Mouse (Mus musculus) midbrain, postnatal 0 days (tissue): ENCODE results near the gene Gdpd3. TPM values are rescaled to one million over a fixed set of nuclear protein-coding genes. Genes with fewer than 3 reads are reported as not detected.

Source experiments
- ATAC-seq: fragments of 200-750 bp; cut with Nextera tagmentation; 2 replicates; pipeline ENCODE4 v1.8.0; 2017; ENCODE audit warnings: moderate number of reproducible peaks, mild to moderate bottlenecking, moderate TSS enrichment, moderate library complexity; ENCODE audit not compliant: low FRiP score
- DNase-seq: peaks from one replicate; pipeline ENCODE4 v3.0.0-alpha.2; 2015; ENCODE audit warnings: low spot score
- H3K27ac ChIP-seq: fragments of 300-500 bp; sonication (generic); 2 replicates; pipeline ENCODE4 v1.5.1; 2014; ENCODE audit warnings: low read depth, mild to moderate bottlenecking, low read length, mixed read lengths
- H3K27me3 ChIP-seq: fragments of 300-500 bp; sonication (generic); 2 replicates; pipeline ENCODE4 v1.6.1; 2014; ENCODE audit warnings: low read length, control low read depth, mixed read lengths; ENCODE audit not compliant: insufficient read depth
- H3K36me3 ChIP-seq: fragments of 300-500 bp; sonication (generic); 2 replicates; pipeline ENCODE4 v1.6.1; 2014; ENCODE audit warnings: low read length, control low read depth, mixed read lengths; ENCODE audit not compliant: insufficient read depth
- H3K4me1 ChIP-seq: fragments of 300-500 bp; sonication (generic); 2 replicates; pipeline ENCODE4 v1.6.1; 2014; ENCODE audit warnings: mild to moderate bottlenecking, control low read depth, antibody characterized with exemption, low read length, mixed read lengths; ENCODE audit not compliant: insufficient read depth
- H3K4me2 ChIP-seq: fragments of 300-500 bp; sonication (generic); 2 replicates; pipeline ENCODE4 v1.6.1; 2014; ENCODE audit warnings: low read depth, mild to moderate bottlenecking, low read length, mixed read lengths; ENCODE audit not compliant: poor library complexity, severe bottlenecking
- H3K4me3 ChIP-seq: fragments of 300-500 bp; sonication (generic); 2 replicates; pipeline ENCODE4 v1.5.1; 2014; ENCODE audit warnings: low read depth, mild to moderate bottlenecking, low read length, moderate library complexity
- H3K9ac ChIP-seq: fragments of 300-500 bp; sonication (generic); replicated peaks from 2 replicates; pipeline ENCODE4 v1.6.1; 2014; ENCODE audit warnings: mild to moderate bottlenecking, low read length, moderate library complexity, mixed read lengths; ENCODE audit not compliant: poor library complexity, severe bottlenecking
- H3K9me3 ChIP-seq: fragments of 300-500 bp; sonication (generic); 2 replicates; pipeline ENCODE4 v1.6.1; 2016; ENCODE audit warnings: low read length, control low read depth
- CTCF ChIP-seq: IDR thresholded peaks from 2 replicates; pipeline ENCODE4 v1.5.1; 2016; ENCODE audit warnings: antibody characterized with exemption, mild to moderate bottlenecking
- WGBS: fragments of 180-500 bp; shearing (Covaris S2); extraction: QIAGEN DNeasy Blood & Tissue Kit; methylation state at CpG from one replicate; pipeline ENCODE4 v1.1.7; 2014; 5-methylcytosine and 5-hydroxymethylcytosine counted together
- polyA plus RNA-seq: library from polyadenylated mRNA; unstranded; fragments of >200 nt; fragmentation: Nextera tagmentation; extraction: Ambion mirVana; gene quantifications from 2 replicates; pipeline ENCODE4 v1.2.1, GENCODE M21; 2015
- total RNA-seq: library from RNA; depleted of rRNA; stranded (reverse); fragments of >200 nt; gene quantifications from 2 replicates; pipeline ENCODE4 v1.2.3, GENCODE M21; 2014; rRNA removed

Gene Gdpd3
- total and polyA plus RNA-seq, 2 experiments from 2014 or later: 1.3 TPM; not detected in 1

- ATAC-seq (peak; percentile 41; the same call in 1 of the 2 replicates), DNase-seq (peak; percentile 17)
- Histone ChIP-seq H3K27ac (peak overlapping the region; percentile 83), H3K27me3 (no peaks in the 10 kb centered on the region), H3K4me3 (peak overlapping the region; percentile 75), H3K4me2 (peak overlapping the region; percentile 52), H3K9ac (peak overlapping the region; percentile 87), H3K36me3 (peaks cover 4% of the 10 kb centered on the region; the same call in 1 of the 2 replicates), H3K4me1 (peaks cover 15% of the 10 kb centered on the region), H3K9me3 (no peaks in the 10 kb centered on the region)
- TF ChIP-seq CTCF: no peak
- 8% methylated on average over 9 of the region's 9 CpGs for WGBS
Observed at GRCm38 (mm10) chr7:126822741-126823140, 56.6 kb downstream of the Gdpd3 start.

- Histone ChIP-seq H3K27me3 (no peaks in the 10 kb centered on the region), H3K4me2 (peak overlapping the region; percentile 52), H3K4me1 (peaks cover 15% of the 10 kb centered on the region), H3K9ac (peak overlapping the region; percentile 87), H3K36me3 (peaks cover 4% of the 10 kb centered on the region; the same call in 1 of the 2 replicates), H3K27ac (peak overlapping the region; percentile 83), H3K4me3 (peak overlapping the region; percentile 75), H3K9me3 (no peaks in the 10 kb centered on the region)
- no peak for TF ChIP-seq CTCF
- DNase-seq (peak; percentile 73), ATAC-seq (peak; percentile 75)
- WGBS: 2% methylated on average over 10 of the region's 19 CpGs
Observed at GRCm38 (mm10) chr7:126823202-126823711, 57.1 kb downstream of the Gdpd3 start.

DNA sequence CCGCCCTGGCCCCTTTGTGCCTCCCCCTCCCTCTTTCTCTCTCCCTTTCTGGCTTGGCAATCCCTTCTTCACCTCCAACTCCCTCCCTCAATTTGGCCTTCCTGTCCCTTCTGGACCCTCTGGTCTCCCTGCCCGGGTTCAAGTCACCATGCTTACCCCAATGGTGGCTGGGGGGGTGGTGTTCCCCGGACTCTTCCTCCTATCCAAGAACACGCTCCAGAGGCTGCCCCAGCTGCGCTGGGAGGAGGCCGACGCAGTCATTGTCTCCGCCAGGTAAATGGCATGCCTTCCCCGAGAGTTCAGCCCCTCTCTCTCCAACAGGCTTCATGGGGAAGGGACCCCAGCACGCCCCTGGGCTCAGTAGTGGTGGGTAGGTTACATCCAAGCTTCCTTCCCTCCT lies 57.8 kb downstream of the Gdpd3 start:
- DNase-seq: no peak
- Histone ChIP-seq H3K4me3 (peak overlapping the region; percentile 75), H3K27me3 (no peaks in the 10 kb centered on the region), H3K36me3 (peaks cover 9% of the 10 kb centered on the region), H3K4me1 (peaks cover 15% of the 10 kb centered on the region), H3K27ac (peak overlapping the region; percentile 83), H3K9ac (peak overlapping the region; percentile 87), H3K9me3 (no peaks in the 10 kb centered on the region), H3K4me2 (peak overlapping the region; percentile 52)
- 5% methylated on average over 10 of the region's 10 CpGs for WGBS
- no peak for ATAC-seq
- TF ChIP-seq CTCF: no peak

Other genes with a start within 250 kb of the Gdpd3 start
- 111 and 123 TPM in 2 replicates for gene Eif3c, start 199.9 kb upstream of the Gdpd3 start, total RNA-seq
- 179 and 213 TPM in 2 replicates for gene Eif3c, start 199.9 kb upstream of the Gdpd3 start, polyA plus RNA-seq
- 0.38 TPM in 1 of 2 replicates, not detected in the other for gene Apobr, start 181.4 kb upstream of the Gdpd3 start, total RNA-seq
- gene Apobr, start 181.4 kb upstream of the Gdpd3 start, polyA plus RNA-seq: 0.58 and 0.82 TPM in 2 replicates
- gene Cln3, start 180.5 kb upstream of the Gdpd3 start, total RNA-seq: 32.1 and 38.9 TPM in 2 replicates
- 23.9 and 31.2 TPM in 2 replicates for gene Cln3, start 180.5 kb upstream of the Gdpd3 start, polyA plus RNA-seq
- not detected in 2 replicates for gene Il27, start 171.4 kb upstream of the Gdpd3 start, total RNA-seq
- gene Il27, start 171.4 kb upstream of the Gdpd3 start, polyA plus RNA-seq: not detected in 2 replicates
- gene Nupr1, start 135.5 kb upstream of the Gdpd3 start, total RNA-seq: 5.7 and 9.9 TPM in 2 replicates
- gene Nupr1, start 135.5 kb upstream of the Gdpd3 start, polyA plus RNA-seq: 16.9 and 21.4 TPM in 2 replicates
- 44.4 and 46.6 TPM in 2 replicates for gene Sgf29, start 117.0 kb upstream of the Gdpd3 start, total RNA-seq
- gene Sgf29, start 117.0 kb upstream of the Gdpd3 start, polyA plus RNA-seq: 48.0 and 56.0 TPM in 2 replicates
- 18.4 and 21.1 TPM in 2 replicates for gene Sult1a1, start 89.9 kb upstream of the Gdpd3 start, total RNA-seq
- 17.5 and 18.8 TPM in 2 replicates for gene Sult1a1, start 89.9 kb upstream of the Gdpd3 start, polyA plus RNA-seq
- 50.2 and 160 TPM in 2 replicates for gene Bola2, start 70.9 kb upstream of the Gdpd3 start, total RNA-seq
- gene Bola2, start 70.9 kb upstream of the Gdpd3 start, polyA plus RNA-seq: 143 and 146 TPM in 2 replicates
- gene Slx1b, start 70.5 kb upstream of the Gdpd3 start, total RNA-seq: 21.7 and 25.0 TPM in 2 replicates
- 10.9 and 11.1 TPM in 2 replicates for gene Slx1b, start 70.5 kb upstream of the Gdpd3 start, polyA plus RNA-seq
- 87.1 and 98.9 TPM in 2 replicates for gene Coro1a, start 58.5 kb upstream of the Gdpd3 start, total RNA-seq
- 93.4 and 105 TPM in 2 replicates for gene Coro1a, start 58.5 kb upstream of the Gdpd3 start, polyA plus RNA-seq
- 121 and 145 TPM in 2 replicates for gene Mapk3, start 6.7 kb upstream of the Gdpd3 start, total RNA-seq
- 120 and 125 TPM in 2 replicates for gene Mapk3, start 6.7 kb upstream of the Gdpd3 start, polyA plus RNA-seq
- gene Ypel3, start 10.6 kb downstream of the Gdpd3 start, total RNA-seq: 196 and 209 TPM in 2 replicates
- gene Ypel3, start 10.6 kb downstream of the Gdpd3 start, polyA plus RNA-seq: 219 and 235 TPM in 2 replicates
- gene Tbx6, start 15.1 kb downstream of the Gdpd3 start, total RNA-seq: 0.16 and 1.1 TPM in 2 replicates
- gene Tbx6, start 15.1 kb downstream of the Gdpd3 start, polyA plus RNA-seq: 0.21 and 0.38 TPM in 2 replicates
- gene Ppp4c, start 26.2 kb downstream of the Gdpd3 start, total RNA-seq: 107 and 137 TPM in 2 replicates
- gene Ppp4c, start 26.2 kb downstream of the Gdpd3 start, polyA plus RNA-seq: 127 and 135 TPM in 2 replicates
- gene Fam57b, start 31.3 kb downstream of the Gdpd3 start, total RNA-seq: 52.5 and 60.2 TPM in 2 replicates
- gene Fam57b, start 31.3 kb downstream of the Gdpd3 start, polyA plus RNA-seq: 56.3 and 57.1 TPM in 2 replicates
- gene 4930451I11Rik, start 65.3 kb downstream of the Gdpd3 start, total RNA-seq: not detected in 2 replicates
- 1.1 TPM in 1 of 2 replicates, not detected in the other for gene 4930451I11Rik, start 65.3 kb downstream of the Gdpd3 start, polyA plus RNA-seq
- gene Doc2a, start 81.1 kb downstream of the Gdpd3 start, total RNA-seq: 53.8 and 64.1 TPM in 2 replicates
- 36.3 and 41.2 TPM in 2 replicates for gene Doc2a, start 81.1 kb downstream of the Gdpd3 start, polyA plus RNA-seq
- gene Hirip3, start 95.6 kb downstream of the Gdpd3 start, total RNA-seq: 6.6 and 10.0 TPM in 2 replicates
- gene Hirip3, start 95.6 kb downstream of the Gdpd3 start, polyA plus RNA-seq: 12.2 and 16.3 TPM in 2 replicates
- gene Ino80e, start 96.0 kb downstream of the Gdpd3 start, total RNA-seq: 55.0 and 60.3 TPM in 2 replicates
- gene Ino80e, start 96.0 kb downstream of the Gdpd3 start, polyA plus RNA-seq: 87.8 and 93.5 TPM in 2 replicates
- gene Taok2, start 118.4 kb downstream of the Gdpd3 start, total RNA-seq: 143 and 160 TPM in 2 replicates
- gene Taok2, start 118.4 kb downstream of the Gdpd3 start, polyA plus RNA-seq: 45.3 and 47.3 TPM in 2 replicates
- gene Tmem219, start 156.6 kb downstream of the Gdpd3 start, total RNA-seq: 22.8 and 24.7 TPM in 2 replicates
- gene Tmem219, start 156.6 kb downstream of the Gdpd3 start, polyA plus RNA-seq: 36.4 and 38.2 TPM in 2 replicates
- 129 and 150 TPM in 2 replicates for gene Kctd13, start 162.5 kb downstream of the Gdpd3 start, total RNA-seq
- 166 and 167 TPM in 2 replicates for gene Kctd13, start 162.5 kb downstream of the Gdpd3 start, polyA plus RNA-seq
- 32.3 and 44.5 TPM in 2 replicates for gene Asphd1, start 183.2 kb downstream of the Gdpd3 start, total RNA-seq
- gene Asphd1, start 183.2 kb downstream of the Gdpd3 start, polyA plus RNA-seq: 16.2 and 17.6 TPM in 2 replicates
- gene Sez6l2, start 184.2 kb downstream of the Gdpd3 start, total RNA-seq: 235 and 283 TPM in 2 replicates
- gene Sez6l2, start 184.2 kb downstream of the Gdpd3 start, polyA plus RNA-seq: 66.2 and 72.8 TPM in 2 replicates
- 193 and 244 TPM in 2 replicates for gene Cdipt, start 209.6 kb downstream of the Gdpd3 start, total RNA-seq
- 142 and 157 TPM in 2 replicates for gene Cdipt, start 209.6 kb downstream of the Gdpd3 start, polyA plus RNA-seq
- gene Cdiptos, start 209.8 kb downstream of the Gdpd3 start, total RNA-seq: not detected in 2 replicates
- 0.72 and 0.79 TPM in 2 replicates for gene Cdiptos, start 209.8 kb downstream of the Gdpd3 start, polyA plus RNA-seq
- 4.2 and 7.2 TPM in 2 replicates for gene Mvp, start 248.3 kb downstream of the Gdpd3 start, total RNA-seq
- 3.9 and 4.4 TPM in 2 replicates for gene Mvp, start 248.3 kb downstream of the Gdpd3 start, polyA plus RNA-seq